ENCODE assay signal across 7 mouse cellular contexts in genomic region chr14:55854406-55855100, GRCm38 (mm10). TPM values are rescaled to one million over a fixed set of nuclear protein-coding genes. Genes with fewer than 3 reads are reported as not detected.
DNase-seq lines count a peak whose midpoint lies in the region; ATAC-seq lines count a peak whose summit lies in the region.

No protein-coding gene starts in this region.

- no peaks in the 10 kb centered on the region for H3K27me3 ChIP-seq in forebrain, embryonic 16.5 days (replicated peaks; ENCODE audit: control insufficient read depth, insufficient read depth, low read length)
- H3K27me3 ChIP-seq in liver, embryonic 11.5 days (replicated peaks; ENCODE audit: control insufficient read depth, insufficient read depth, low read length) = no peaks in the 10 kb centered on the region; the same call in 1 of the 2 replicates

- DNase-seq in thymus, postnatal 25 days = peak; percentile 21
- DNase-seq in thymus, postnatal 36 days = no peak
- no peak for DNase-seq in liver, embryonic 11.5 days (ENCODE audit: low spot score)
- DNase-seq in neural tube, embryonic 10.5 days (ENCODE audit: extremely low spot score, low spot score) = peak; percentile 49
- no peak for DNase-seq in spleen, adult 12 weeks (ENCODE audit: low spot score)
- DNase-seq in cerebellum, postnatal 14 days = no peak

- WGBS in forebrain, embryonic 16.5 days = 0% methylated on average over 8 of the region's 9 CpGs
- WGBS in liver, embryonic 11.5 days = 5% methylated on average over 9 of the region's 9 CpGs

- peak; percentile 22 for ATAC-seq in forebrain, embryonic 16.5 days
- no peak for ATAC-seq in liver, embryonic 11.5 days (replicated peaks; ENCODE audit: low FRiP score)

- peaks cover 55% of the 10 kb centered on the region for H3K4me1 ChIP-seq in forebrain, embryonic 16.5 days (replicated peaks; ENCODE audit: control insufficient read depth, insufficient read depth, low read length)
- peaks cover 47% of the 10 kb centered on the region for H3K4me1 ChIP-seq in liver, embryonic 11.5 days (replicated peaks; ENCODE audit: control insufficient read depth, insufficient read depth, low read length)

- peak overlapping the region; percentile 84 for H3K4me3 ChIP-seq in forebrain, embryonic 16.5 days (replicated peaks; ENCODE audit: low read length)
- H3K4me3 ChIP-seq in liver, embryonic 11.5 days (ENCODE audit: low read depth, low read length) = peak overlapping the region; percentile 63

- H3K9ac ChIP-seq in forebrain, embryonic 16.5 days (replicated peaks; ENCODE audit: low read depth, low read length) = peak overlapping the region; percentile 85
- H3K9ac ChIP-seq in liver, embryonic 11.5 days (ENCODE audit: low read depth, low read length) = peak overlapping the region; percentile 74

- H3K27ac ChIP-seq in forebrain, embryonic 16.5 days (ENCODE audit: low read length) = peak overlapping the region; percentile 90
- peak overlapping the region; percentile 91 for H3K27ac ChIP-seq in liver, embryonic 11.5 days (ENCODE audit: low read depth, low read length)

- H3K9me3 ChIP-seq in forebrain, embryonic 16.5 days (ENCODE audit: control insufficient read depth, low read length) = no peaks in the 10 kb centered on the region
- H3K9me3 ChIP-seq in liver, embryonic 11.5 days (ENCODE audit: control insufficient read depth, low read length) = no peaks in the 10 kb centered on the region

- H3K36me3 ChIP-seq in forebrain, embryonic 16.5 days (ENCODE audit: control insufficient read depth, insufficient read depth) = no peaks in the 10 kb centered on the region; the same call in 1 of the 2 replicates
- H3K36me3 ChIP-seq in liver, embryonic 11.5 days (ENCODE audit: control insufficient read depth, insufficient read depth, low read length) = no peaks in the 10 kb centered on the region

- H3K4me2 ChIP-seq in forebrain, embryonic 16.5 days (ENCODE audit: low read length) = peak overlapping the region; percentile 79
- H3K4me2 ChIP-seq in liver, embryonic 11.5 days = peak overlapping the region; percentile 87

RNA-seq across cellular contexts. Expression of gene Nynrin, which starts 0.7 kb away (rescaled TPM):
- polyA plus RNA-seq in forebrain, embryonic 16.5 days (2015; fragmentation: Nextera tagmentation; extraction: Ambion mirVana) = 11.3 and 13.2 TPM in 2 replicates
- 12.0 and 12.2 TPM in 2 replicates for polyA plus RNA-seq in liver, embryonic 11.5 days (2014; fragmentation: Nextera tagmentation; extraction: Ambion mirVana)

RNA-seq across cellular contexts. Expression of gene Cbln3, which starts 29.6 kb away (rescaled TPM):
- 0.14 and 0.21 TPM in 2 replicates for polyA plus RNA-seq in forebrain, embryonic 16.5 days (2015; fragmentation: Nextera tagmentation; extraction: Ambion mirVana)
- polyA plus RNA-seq in liver, embryonic 11.5 days (2014; fragmentation: Nextera tagmentation; extraction: Ambion mirVana) = 0.47 and 0.60 TPM in 2 replicates

RNA-seq across cellular contexts. Expression of gene Khnyn, which starts 30.2 kb away (rescaled TPM):
- polyA plus RNA-seq in forebrain, embryonic 16.5 days (2015; fragmentation: Nextera tagmentation; extraction: Ambion mirVana) = 10.3 and 11.1 TPM in 2 replicates
- 12.6 and 14.6 TPM in 2 replicates for polyA plus RNA-seq in liver, embryonic 11.5 days (2014; fragmentation: Nextera tagmentation; extraction: Ambion mirVana)

RNA-seq across cellular contexts. Expression of gene Nfatc4, which starts 31.6 kb away (rescaled TPM):
- polyA plus RNA-seq in forebrain, embryonic 16.5 days (2015; fragmentation: Nextera tagmentation; extraction: Ambion mirVana) = 11.7 and 12.3 TPM in 2 replicates
- polyA plus RNA-seq in liver, embryonic 11.5 days (2014; fragmentation: Nextera tagmentation; extraction: Ambion mirVana) = 15.1 and 15.3 TPM in 2 replicates

RNA-seq across cellular contexts. Expression of gene Sdr39u1, which starts 45.5 kb away (rescaled TPM):
- 102 and 128 TPM in 2 replicates for polyA plus RNA-seq in forebrain, embryonic 16.5 days (2015; fragmentation: Nextera tagmentation; extraction: Ambion mirVana)
- 24.3 and 30.5 TPM in 2 replicates for polyA plus RNA-seq in liver, embryonic 11.5 days (2014; fragmentation: Nextera tagmentation; extraction: Ambion mirVana)

Comparison
In these comparisons a context has a peak if more than half of its experiments do, and no peak if none do; other contexts are left out.
1. DNase-seq: peak in thymus, postnatal 25 days (single experiment) and neural tube, embryonic 10.5 days (single experiment); none in thymus, postnatal 36 days (0 of 2), liver, embryonic 11.5 days (single experiment), spleen, adult 12 weeks (single experiment) and cerebellum, postnatal 14 days (0 of 2).